In genomic region chr13:67172991-67173722, GRCm38 (mm10) we compare ENCODE assay signal across 8 mouse cellular contexts. TPM values are rescaled to one million over a fixed set of nuclear protein-coding genes. Genes with fewer than 3 reads are reported as not detected.
DNase-seq lines count a peak whose midpoint lies in the region; ATAC-seq and TF ChIP-seq lines count a peak whose summit lies in the region.
"Not testable (repeated sequence)": the region's sequence is repeated elsewhere in the genome, so short reads cannot be mapped to it uniquely, and the experiment has no call there.

Rsl1 (plus strand) TSS chr13:67173182.

- TF ChIP-seq CTCF in forebrain, postnatal 0 days (IDR thresholded peaks at IDR 0.05; ENCODE audit: low read depth); layer of hippocampus, adult 2 months (conservative IDR thresholded peaks at IDR 0.05); lung, adult 2 months (IDR thresholded peaks at IDR 0.05; ENCODE audit: insufficient read depth, low read length): not testable (repeated sequence)

- H3K9me3 ChIP-seq in forebrain, postnatal 0 days (ENCODE audit: low read length); neural tube, embryonic 15.5 days (replicated peaks): not testable (repeated sequence)

- WGBS in forebrain, postnatal 0 days: 3% methylated on average over 17 of the region's 17 CpGs
- WGBS in lung, adult 2 months: 1% methylated on average over 17 of the region's 17 CpGs
- 3% methylated on average over 17 of the region's 17 CpGs for WGBS in neural tube, embryonic 15.5 days

- H3K4me2 ChIP-seq in forebrain, postnatal 0 days (ENCODE audit: low read depth): peak within 1 kb of the TSS; percentile 59
- peak within 1 kb of the TSS; percentile 63 for H3K4me2 ChIP-seq in neural tube, embryonic 15.5 days

- H3K36me3 ChIP-seq in forebrain, postnatal 0 days (ENCODE audit: insufficient read depth); neural tube, embryonic 15.5 days: not testable (repeated sequence)

- peak; percentile 98 for ATAC-seq in forebrain, postnatal 0 days
- ATAC-seq in neural tube, embryonic 15.5 days (ENCODE audit: low FRiP score): peak; percentile 97

- not testable (repeated sequence) for H3K27me3 ChIP-seq in forebrain, postnatal 0 days (ENCODE audit: insufficient read depth, low read length); neural tube, embryonic 15.5 days (replicated peaks)

- H3K4me3 ChIP-seq in forebrain, postnatal 0 days (ENCODE audit: low read depth, low read length): peak within 1 kb of the TSS; percentile 59
- peak within 1 kb of the TSS; percentile 62 for H3K4me3 ChIP-seq in layer of hippocampus, adult 2 months
- H3K4me3 ChIP-seq in lung, adult 2 months (replicated peaks; ENCODE audit: extremely low read depth, low read depth, low read length): peak within 1 kb of the TSS; percentile 96
- H3K4me3 ChIP-seq in neural tube, embryonic 15.5 days (replicated peaks): peak within 1 kb of the TSS; percentile 53

- TF ChIP-seq POLR2A in lung, adult 2 months (IDR thresholded peaks at IDR 0.05; ENCODE audit: borderline replicate concordance, extremely low read depth, low read depth, low read length): not testable (repeated sequence)

- not testable (repeated sequence) for H3K4me1 ChIP-seq in forebrain, postnatal 0 days (ENCODE audit: insufficient read depth); lung, adult 2 months (ENCODE audit: control insufficient read depth, insufficient read depth, low read length); neural tube, embryonic 15.5 days

- intact Hi-C loops in heart, postnatal 36 days (cut with DNase I): loop anchor here (2.0 kb wide), 2 partner anchors 20 to 64 kb away; partner anchors contain the start of gene Gm28557

- peak within 1 kb of the TSS; percentile 58 for H3K9ac ChIP-seq in forebrain, postnatal 0 days
- H3K9ac ChIP-seq in neural tube, embryonic 15.5 days (replicated peaks): peak within 1 kb of the TSS; percentile 48

- not testable (repeated sequence) for H3K27ac ChIP-seq in forebrain, postnatal 0 days (ENCODE audit: low read depth, low read length)
- H3K27ac ChIP-seq in layer of hippocampus, adult 2 months: peak within 1 kb of the TSS; percentile 83
- peak within 1 kb of the TSS; percentile 54 for H3K27ac ChIP-seq in neural tube, embryonic 15.5 days (replicated peaks)

- peak; percentile 72 for DNase-seq in ES-CJ7 (ENCODE audit: low read depth, low spot score)
- peak; percentile 70 to 71 for DNase-seq in cerebellum, adult 18-20 months
- peak; percentile 76 for DNase-seq in forebrain, postnatal 0 days
- peak; percentile 78 to 84 for DNase-seq in heart, postnatal 36 days
- DNase-seq in layer of hippocampus, adult 2 months (ENCODE audit: low spot score in 2 of 2): peak; percentile 59 to 69
- peak; percentile 82 for DNase-seq in lung, adult 2 months
- peak; percentile 72 for DNase-seq in testis, postnatal 10 days (ENCODE audit: low spot score)

RNA-seq across cellular contexts. Expression of gene Rsl1, which starts in this region (rescaled TPM):
- 2.9 and 7.8 TPM in 2 replicates for total RNA-seq in forebrain, postnatal 0 days (2014; rRNA removed)
- polyA plus RNA-seq in forebrain, postnatal 0 days (2015; fragmentation: Nextera tagmentation; extraction: Ambion mirVana): 2.9 and 3.3 TPM in 2 replicates
- 1 to 10 TPM; 2.7 to 3.1 TPM for total RNA-seq in heart, postnatal 36 days (2021)
- total RNA-seq in layer of hippocampus, adult 2 months (2021): 1 to 10 TPM; 4.1 to 6.7 TPM
- 0.37 and 2.2 TPM in 2 replicates for polyA plus RNA-seq in lung, adult 2 months (2012; rRNA removed)
- polyA plus RNA-seq in neural tube, embryonic 15.5 days (2015; fragmentation: Nextera tagmentation; extraction: Ambion mirVana): 6.2 and 7.0 TPM in 2 replicates
